Mouse (Mus musculus): ENCODE results near the gene Hoxd8. TPM values are rescaled to one million over a fixed set of nuclear protein-coding genes. Genes with fewer than 3 reads are reported as not detected.
A peak's percentile ranks its signal among the peaks of the same experiment; 100 is the strongest.

Hoxd8 gene
- total and polyA plus RNA-seq, 3 experiments, result 19.7 to 34.7 (median 27.9) TPM

DNA sequence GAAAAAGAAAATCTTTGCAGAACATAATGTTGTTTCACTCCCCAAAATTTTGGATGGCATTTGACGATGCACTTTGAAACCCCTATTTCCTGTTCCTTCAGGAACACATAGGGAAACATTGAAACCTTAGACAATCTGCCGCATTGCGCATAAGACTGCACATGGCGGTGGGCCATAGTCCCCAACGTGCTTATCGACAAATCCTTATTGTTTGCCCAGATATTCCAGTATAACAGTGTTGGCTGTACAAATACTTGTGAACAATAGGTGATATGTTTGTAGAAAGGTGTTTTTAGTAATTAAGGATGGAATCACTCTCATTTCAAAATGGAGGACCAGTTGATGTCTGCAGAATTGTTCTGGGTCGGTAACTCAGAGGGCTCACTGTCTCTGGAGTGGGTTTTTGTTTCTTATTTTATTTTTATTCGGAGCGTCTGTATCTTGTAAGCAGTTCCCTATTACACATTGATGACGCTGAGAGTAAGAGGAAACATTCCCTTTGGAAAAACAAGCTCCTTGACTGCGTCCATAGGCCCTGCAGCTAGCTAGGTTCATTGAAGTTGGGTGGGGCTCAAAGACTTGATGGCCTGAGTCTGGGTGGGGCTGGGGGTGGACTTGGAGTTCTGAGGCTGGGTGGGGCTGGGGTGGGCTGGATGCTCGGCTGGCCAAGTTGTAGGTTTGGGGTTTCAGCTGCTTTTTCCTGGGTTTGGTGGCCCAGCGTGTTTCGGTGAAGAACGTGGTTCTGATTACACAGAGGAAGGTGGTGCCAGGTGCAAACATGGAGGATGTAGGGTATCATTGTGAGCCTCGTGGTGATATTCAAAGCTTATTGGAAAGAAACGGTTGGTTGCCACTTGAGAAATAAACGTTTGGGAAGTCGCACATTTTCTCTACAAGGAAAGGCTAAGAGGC, 9.1 kb downstream of the Hoxd8 start:
- DNase-seq, result no peak

DNA sequence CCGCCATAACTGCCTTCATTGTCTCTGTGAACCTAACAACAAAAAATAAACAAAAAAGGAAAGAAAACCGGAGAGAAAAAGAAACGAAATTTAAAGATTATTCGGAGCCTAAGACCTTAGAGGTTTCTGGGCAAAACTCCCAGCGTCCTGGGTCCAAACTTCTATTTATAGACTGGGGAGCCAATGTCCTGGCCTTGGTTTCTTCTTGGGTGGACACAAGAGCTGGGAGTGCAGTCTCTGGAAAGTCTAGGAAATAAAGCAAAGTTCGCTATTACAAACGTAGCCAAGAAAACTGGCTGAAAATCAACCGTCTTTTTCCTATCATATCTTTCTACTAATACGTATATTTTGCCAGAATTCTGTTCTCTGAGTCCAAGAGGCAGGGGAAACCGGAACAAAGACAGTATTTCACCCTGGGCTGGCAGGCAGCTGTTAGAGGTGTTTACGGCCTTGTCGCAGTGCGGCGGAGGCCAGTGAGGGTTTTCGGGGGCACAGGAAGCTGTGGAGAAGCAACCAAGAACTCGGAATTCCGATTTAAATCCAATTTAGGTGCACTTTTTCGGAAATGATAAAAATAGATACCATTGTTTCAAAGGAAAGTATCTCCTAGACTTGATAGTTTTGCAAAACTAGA, 9.9 kb downstream of the Hoxd8 start:
- DNase-seq, result peak; percentile 43

DNA sequence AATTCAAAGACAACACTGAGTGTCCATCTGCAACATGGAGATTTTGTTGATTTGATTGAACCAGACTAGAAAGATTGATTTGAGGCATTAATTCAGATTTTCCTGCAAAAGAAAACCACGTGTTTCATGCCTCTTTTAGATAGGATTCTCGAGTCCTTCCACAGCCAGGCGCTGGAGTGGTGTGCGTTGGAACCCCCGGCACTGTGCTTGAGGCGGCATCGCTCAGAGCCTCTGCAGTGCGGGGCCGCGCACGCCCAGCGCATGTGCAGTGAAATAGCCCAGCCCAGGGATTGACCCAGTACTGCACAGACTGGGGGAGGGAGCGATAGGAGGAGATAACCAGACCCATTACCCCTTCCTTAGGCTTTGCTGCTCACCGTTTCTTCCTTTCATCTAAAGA, 10.5 kb downstream of the Hoxd8 start:
- peak; percentile 81 for DNase-seq

DNA sequence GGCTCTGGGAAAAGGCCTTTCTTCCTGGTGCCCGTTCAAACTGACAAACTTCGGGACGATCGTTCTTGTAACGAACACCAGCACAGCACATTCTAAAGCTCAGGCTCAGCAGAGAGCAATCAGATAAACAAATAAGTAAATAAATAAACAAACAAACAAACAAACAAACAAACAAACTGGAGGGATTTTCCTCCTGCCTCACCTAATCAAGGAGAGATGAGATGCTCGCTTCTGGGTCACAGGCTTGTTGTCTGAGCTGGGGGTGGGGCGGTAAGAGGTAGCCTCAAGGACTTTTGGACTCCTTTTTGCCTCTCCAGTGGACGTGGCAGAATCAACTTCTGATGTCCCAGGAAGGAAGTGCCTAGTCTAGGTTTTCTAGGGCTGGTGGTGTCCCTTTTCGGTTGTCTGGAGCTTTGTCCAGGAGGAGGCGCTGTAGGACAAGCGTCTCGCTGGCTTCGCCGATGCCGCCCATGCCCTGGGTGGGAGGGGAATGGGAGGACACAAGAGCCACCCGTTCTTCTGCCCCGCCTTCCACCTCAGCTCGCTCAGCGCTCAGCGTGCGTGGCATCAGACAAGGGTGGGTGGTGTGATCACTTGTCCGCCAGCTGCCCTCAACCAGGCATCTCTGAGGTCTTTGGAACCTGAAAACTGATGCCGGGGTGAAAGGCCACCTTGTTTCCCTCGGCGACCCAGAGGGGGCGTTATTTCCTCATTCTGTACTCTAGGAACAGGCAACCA, 11.3 kb downstream of the Hoxd8 start:
- DNase-seq, result peak; percentile 94

DNA sequence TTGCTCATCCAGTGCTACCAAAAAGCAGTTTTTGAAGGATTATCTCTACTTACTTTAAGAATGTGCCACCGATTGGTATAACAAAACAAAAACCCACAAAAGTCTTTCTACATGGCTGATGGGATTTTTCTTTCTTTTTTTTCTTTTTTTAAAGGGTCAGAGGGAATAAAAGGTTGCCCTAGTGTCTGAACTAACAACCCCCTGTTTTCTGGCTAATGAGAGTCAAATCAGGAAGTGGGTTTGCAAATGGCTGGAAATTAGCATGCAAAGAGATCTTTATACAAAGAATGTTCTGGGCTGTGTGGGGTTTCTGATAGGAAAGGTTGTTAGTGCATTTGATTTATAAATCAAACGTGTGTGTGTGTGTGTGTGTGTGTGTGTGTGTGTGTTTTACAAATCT, 16.0 kb downstream of the Hoxd8 start:
- DNase-seq, result no peak

DNA sequence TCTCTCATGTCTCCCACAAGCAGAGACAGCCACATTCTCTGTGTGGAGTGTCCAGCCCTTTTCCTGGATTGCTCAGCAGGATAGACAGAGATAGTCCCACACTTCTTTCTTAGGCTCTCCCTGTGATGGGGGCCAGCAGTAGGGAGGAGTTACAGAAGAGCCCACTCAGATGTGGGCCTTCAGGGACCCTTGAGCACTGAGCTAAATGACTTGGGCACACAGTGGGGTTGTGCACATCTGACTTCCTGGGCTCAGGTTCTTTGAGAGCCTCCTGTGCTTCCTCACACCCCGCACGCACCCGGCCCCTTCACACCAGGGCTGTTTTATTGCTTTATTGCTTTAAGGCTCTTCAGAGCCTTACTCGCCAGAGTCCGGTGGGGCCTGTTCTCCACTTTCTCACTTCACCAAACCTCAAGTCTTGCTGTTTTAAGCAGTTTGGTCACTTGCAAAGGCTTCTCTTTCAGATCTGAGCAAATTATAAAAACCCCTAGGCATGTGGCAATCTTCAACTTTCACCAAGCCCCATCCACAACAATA, 16.6 kb downstream of the Hoxd8 start:
- DNase-seq, result no peak

DNA sequence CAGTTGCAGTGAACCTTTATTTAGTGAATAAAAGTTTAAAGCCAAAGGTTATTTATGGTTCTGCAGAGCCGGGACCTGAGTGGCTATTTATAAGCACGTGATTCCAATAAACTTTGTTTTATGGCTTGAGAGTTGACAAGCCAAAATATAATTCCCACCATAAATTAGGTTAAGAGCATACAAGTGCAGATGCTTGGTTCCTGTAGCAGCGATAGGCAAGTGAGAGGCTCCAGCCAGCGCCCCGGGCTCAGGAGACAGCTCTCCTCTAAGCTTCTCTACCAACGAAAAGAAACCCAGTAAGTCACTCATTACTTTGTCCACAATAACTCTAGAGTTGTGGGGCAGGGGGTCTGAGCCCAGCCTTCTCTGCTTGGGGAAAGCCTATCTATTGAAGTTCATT, 17.5 kb downstream of the Hoxd8 start:
- DNase-seq, result peak; percentile 3

DNA sequence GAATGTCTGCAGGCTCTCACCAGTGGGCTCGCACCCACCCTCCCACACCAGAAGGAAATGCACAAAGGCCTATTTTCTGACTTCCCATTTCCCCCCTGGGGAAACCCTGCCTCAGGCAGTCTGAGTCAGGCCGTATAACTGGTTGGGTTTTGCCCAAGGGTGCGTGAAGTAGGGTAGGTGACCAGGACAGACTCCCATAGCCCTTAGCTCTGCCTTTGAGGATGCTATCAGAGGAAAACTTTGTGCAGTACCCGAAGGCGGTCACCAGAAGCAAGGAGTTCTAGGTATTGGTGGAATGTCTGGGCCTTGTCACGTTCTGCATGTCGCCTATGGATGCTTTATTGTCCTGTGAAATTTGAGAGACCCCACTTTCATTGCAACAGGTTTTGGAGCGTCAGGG, 18.5 kb downstream of the Hoxd8 start:
- DNase-seq, result no peak

DNA sequence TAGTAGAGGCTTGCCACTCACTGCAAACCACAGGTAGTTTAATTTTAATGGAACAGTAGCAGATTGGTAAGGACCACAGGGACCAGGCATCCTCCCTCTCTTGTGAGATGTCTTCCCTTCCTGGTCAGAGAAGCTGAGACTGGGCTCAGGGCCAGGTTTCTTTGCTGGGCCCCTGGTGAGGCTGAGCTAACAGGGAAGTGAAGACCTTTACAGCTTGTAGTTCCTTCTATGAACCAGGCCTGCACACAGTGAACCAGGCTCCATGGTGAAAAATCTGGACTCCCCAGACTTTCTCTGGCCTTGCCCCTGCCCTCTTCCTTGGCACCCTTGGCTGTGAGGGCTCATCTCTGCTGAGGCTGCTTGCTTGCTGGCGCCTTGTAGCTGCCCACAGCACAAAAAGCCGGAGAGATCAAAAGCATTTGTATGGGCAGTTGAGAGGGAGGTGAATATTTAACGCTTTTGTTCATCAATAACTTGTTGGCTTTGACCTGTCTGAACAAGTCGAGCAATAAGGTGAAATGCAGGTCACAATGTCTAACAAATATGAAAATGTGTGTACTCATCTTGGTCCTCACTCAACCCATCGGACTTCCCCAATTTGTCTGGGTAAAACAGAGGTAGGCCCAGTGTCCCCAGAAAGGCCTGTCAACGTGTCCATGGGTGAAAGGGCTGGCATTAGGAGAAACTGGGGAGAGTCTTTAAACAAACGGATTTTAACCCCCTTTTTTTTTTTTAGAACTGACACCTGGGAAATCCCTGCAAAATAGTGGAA, 20.0 kb downstream of the Hoxd8 start:
- no peak for DNase-seq

DNA sequence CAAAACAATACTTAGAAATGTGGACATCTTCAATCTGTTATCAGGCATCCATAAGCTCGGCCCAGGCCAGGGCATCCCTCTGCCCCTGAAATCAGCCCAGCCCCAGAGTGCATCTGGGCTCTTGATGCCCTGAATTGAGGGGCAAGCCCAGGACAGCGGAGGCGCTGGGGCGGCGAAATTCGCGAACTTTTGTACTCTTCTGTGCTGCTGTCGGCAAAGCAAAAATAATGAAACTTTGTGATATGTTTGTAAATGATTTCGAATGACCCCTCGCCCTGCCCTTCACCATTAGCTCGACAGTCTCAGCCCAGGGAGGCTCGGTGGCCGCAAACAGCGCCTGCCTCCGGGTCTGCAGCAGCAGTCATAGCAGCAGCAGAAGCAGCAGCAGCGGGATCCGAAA, 20.8 kb downstream of the Hoxd8 start:
- DNase-seq, result peak; percentile 1

DNA sequence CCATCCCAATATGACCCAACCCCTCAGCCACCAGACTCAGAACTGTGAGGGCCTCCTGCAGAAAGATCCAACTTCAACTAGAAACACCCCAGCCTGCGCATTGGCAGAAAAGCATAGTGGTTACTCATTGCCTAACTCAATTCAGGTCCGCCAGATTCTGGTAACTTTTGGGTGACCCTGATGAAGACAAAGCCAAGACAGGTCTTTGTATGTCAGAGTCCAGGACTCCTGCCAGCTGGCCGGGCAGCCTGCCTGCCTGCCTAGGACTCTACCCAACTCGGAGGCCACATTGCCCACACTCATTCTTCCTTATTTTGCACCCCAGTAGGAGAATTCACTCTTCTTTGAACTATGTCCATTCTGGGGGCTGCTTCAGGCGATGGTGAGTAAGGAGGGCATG, 22.1 kb downstream of the Hoxd8 start, which contains the start of gene Gm28230:
TSS of gene Gm28230 (plus strand) at position 178 of the 400 bp plus-strand sequence.
- DNase-seq, result peak; percentile 64

DNA sequence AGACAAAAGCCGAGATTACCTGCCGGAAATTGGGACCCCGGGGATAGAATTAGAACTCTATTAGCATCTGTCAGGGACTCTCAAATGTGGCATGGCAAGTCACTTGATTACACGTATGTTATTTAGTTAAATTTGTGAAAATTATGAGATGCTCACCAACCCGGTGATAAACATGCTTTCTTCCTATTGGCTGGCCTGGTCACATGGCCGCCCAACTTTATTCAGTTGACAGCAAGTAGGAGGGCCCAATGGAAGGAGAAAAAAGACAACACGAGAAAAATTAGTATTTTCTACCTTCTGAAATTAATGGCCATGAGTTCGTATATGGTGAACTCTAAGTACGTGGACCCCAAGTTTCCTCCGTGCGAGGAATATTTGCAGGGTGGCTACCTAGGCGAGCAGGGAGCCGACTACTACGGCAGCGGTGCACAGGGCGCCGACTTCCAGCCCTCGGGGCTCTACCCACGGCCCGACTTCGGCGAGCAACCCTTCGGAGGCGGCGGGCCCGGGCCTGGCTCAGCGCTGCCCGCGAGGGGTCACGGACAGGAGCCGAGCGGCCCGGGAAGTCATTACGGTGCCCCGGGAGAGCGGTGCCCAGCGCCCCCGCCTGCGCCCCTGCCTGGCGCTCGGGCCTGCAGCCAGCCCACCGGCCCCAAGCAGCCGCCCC, 22.7 kb downstream of the Hoxd8 start:
- DNase-seq, result no peak

DNA sequence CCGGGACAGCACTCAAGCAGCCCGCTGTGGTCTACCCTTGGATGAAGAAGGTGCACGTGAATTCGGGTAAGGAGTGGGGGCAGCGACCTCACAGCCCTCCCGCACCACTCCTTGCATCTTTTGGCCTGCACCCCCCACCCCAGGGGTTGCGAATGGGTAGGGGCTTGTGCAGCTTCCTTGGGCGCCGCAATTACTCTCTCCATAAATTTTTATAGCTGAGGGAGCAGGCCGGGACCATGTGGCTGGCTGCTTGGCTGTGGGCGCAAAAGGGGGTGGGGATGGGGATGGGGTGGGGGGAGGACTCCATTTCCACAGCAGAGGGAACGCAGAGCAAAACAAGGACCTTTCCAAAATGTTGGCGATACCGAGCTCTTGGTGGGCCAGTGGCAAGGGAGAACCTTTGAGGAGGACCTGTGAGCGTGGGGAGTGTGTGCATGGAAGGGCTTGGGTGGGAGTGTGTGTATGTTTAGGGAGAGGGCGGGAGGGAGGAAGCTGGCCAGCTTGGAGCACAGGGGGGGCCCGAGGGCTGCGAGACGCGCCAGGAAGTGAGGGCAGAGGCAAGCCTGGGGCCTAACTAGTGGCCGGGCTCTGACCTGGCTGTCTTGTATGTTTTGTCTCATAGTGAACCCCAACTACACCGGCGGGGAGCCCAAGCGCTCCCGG, 23.4 kb downstream of the Hoxd8 start:
- DNase-seq, result no peak

DNA sequence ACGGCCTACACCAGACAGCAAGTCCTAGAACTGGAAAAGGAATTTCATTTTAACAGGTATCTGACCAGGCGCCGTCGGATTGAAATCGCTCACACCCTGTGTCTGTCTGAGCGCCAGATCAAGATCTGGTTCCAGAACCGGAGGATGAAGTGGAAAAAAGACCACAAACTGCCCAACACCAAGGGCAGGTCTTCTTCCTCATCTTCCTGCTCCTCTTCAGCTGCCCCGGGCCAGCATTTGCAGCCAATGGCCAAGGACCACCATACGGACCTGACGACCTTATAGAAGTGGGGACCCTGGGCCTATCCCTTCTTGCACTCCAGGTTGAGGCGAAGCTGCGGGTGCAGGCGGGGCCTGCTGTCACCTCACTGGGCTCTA, 23.9 kb downstream of the Hoxd8 start:
- DNase-seq, result no peak

DNA sequence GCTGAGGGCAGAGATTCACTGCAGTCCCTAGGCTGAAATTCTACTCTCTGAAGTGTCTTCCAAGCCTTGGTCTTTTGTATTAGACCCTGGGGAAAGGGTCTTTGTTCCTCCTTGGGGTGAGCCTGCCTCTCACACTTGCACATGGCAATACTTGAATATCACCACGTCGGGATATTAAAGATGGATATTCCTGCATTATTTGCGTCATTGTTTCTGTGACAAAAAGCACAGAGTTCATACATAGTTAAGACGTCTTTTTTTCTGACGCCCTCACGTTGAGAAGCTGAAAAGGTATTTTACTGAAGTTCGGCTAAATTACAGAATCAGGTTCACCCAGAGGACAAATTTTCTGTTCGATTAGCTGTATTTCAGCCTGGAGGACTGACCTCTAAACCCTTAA, 25.9 kb downstream of the Hoxd8 start:
- DNase-seq, result no peak

DNA sequence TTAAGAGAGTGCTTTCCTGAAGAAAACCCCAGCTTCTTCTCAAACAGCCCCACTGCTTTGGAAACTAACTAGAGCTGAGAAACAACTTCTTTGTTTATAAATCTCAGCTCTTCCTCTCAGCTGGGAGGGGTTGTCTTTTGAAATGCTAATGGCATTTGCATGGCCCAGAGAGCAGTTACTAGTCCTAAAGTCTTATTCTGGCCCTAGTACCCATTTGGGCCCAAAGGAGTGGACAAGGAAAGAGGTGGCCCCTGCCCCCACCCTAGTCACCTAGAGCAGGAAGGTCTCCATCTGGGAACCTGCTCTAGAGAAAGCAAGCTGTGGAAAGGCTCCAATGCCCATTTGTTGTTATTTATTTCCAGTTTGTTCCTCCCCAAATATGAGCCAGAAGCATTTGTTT, 26.6 kb downstream of the Hoxd8 start:
- no peak for DNase-seq

DNA sequence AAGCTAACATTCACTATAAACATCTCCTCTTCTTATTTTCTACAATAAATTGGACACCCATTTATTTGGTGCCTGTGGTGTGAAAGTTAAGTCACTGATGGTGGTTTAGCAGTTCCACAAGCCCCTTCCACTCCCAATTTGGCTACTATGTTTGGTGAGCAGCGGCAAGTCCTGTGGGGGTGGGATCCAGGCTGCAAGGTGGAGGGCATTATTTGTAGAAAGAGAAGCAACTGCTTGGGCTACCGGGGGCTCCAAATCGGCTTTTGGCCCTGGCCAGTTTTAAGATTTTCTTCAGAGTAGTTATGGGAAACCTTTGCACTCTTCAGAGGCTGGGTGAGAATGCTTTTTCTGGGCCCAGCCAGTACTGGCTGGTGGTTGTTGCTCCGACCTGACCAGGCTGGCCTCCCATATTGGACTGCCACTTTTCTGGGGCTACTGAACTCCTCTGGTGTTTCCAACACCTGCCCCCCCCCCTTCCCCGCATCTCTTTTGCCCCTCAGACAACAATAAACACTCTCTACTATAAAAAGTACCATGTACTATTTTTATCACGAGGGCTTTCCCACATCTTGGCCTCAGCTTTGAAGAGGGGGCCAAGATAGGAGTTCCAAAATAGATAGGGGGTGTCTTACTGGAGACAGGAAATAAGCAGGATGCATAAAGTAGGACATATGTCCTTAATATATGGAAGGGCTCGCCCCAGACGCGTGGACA, 27.5 kb downstream of the Hoxd8 start:
- DNase-seq, result no peak

DNA sequence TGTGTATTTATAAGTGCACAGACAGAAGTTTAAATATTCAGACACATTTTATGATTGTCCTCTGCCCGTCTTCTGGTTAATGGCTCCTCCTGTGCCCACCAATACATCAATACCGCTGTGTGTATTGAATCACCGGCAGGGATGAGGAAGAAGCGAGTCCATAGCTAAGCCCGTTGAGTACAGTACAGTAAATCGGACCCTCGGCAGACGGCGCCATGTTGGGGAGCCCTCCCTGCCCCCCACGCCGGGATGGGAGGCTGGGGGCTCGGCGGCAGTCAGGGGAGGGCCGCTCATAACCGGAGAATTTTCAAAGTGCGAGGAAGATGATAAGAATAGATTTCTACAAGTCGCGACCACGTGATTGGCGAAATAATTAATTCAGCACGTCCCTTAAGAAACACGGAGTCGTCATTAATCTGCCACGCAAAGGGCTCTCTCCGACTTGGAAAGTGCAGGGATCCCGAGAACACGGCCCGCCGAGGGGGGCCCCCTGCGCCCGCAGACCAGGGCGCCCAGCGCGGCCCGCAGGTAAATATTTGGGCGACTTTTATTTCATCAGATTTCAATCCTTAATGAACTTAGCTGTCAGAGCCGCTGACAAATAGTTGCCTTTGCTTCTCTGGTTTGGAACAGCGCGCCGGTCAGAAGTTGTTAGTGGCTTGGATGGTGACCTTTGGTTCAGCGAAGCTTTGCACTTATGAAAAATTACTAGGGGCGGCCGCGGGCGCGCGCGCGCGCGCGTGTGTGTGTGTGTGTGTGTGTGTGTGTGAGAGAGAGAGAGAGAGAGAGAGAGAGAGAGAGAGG, 28.3 kb downstream of the Hoxd8 start:
- no peak for DNase-seq

DNA sequence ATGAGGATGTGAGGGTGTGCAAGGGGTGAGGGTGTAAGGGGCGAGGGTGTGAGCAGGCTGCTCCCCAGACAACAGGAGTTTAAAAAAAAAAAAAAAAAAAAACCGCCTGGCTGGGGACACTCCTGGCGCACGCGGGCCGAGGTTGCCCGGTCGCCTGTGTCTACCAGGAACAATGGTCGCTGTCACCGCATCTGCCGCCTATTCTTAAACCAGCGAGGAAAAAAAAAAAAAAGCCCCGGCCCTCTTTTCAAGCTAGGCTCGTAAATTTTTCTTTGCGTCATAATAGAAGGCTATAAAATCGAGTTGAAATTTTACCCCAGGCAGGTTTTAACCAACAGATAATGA, 28.9 kb downstream of the Hoxd8 start:
- no peak for DNase-seq

All from adrenal gland, adult 2 months (tissue).